Mouse (Mus musculus) kidney, adult 2 months (tissue): ENCODE results near the gene Olfr568.

Experiments used
- CTCF ChIP-seq: fragments of 200-500 bp; conservative IDR thresholded peaks from 2 replicates; pipeline ENCODE4 v1.5.1; 2011; ENCODE audit warnings: low read depth, mild to moderate bottlenecking, control low read depth, low read length, moderate library complexity, mixed read lengths; ENCODE audit not compliant: insufficient read depth, insufficient read length
- POLR2A ChIP-seq: fragments of 200-500 bp; IDR thresholded peaks from one replicate; pipeline ENCODE4 v1.6.1; 2011; ENCODE audit warnings: low read depth, low read length, control low read depth

- TF ChIP-seq CTCF (no peak), POLR2A (no peak)
Observed at GRCm38 (mm10) chr7:102876822-102877221, at the start of gene Olfr568.
